Mouse (Mus musculus) liver, embryonic 14.5 days (tissue): Measurements from ENCODE around the gene Itsn2.

Experiments
- CTCF ChIP-seq: IDR thresholded peaks from 2 replicates; pipeline ENCODE4 v1.5.1; 2016; ENCODE audit warnings: antibody characterized with exemption, low read depth, control low read depth
- EP300 ChIP-seq: IDR thresholded peaks from 2 replicates; pipeline ENCODE4 v1.6.1; 2016; ENCODE audit warnings: antibody characterized with exemption, low read depth

DNA sequence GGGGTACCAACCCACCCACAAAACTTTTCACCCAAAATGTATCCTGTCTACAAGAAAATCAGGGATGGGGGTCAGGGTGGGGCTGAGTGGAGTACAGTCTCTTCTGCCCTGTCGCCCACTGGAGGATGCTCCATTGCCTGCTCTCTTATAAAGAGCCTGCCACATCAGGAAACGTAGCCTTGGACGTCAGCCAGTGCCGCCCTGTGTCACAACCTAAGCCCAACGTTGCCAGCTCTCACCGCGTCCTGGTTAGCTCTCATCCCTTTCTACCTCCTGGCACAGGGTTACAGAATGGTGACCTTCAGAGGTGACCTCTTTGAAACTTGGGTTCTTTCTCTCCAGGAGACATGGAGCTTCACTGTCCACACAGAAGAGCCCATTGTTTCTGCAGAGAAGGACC lies 148.4 kb downstream of the Itsn2 start:
- TF ChIP-seq CTCF (no peak), EP300 (no peak)
